Mouse (Mus musculus) neural tube, embryonic 11.5 days (tissue): ENCODE results near the gene Asgr2. TPM values are rescaled to one million over a fixed set of nuclear protein-coding genes. Genes with fewer than 3 reads are reported as not detected.

Experiments
- polyA plus RNA-seq: library from polyadenylated mRNA; unstranded; fragments of >200 nt; fragmentation: Nextera tagmentation; extraction: Ambion mirVana; gene quantifications from 2 replicates; pipeline ENCODE4 v1.2.1, GENCODE M21; 2014

Asgr2 gene
- polyA plus RNA-seq, 1 experiment from 2014 or later: 0.28 TPM

Other genes with a start within 250 kb of the Asgr2 start
- 75.4 and 83.7 TPM in 2 replicates for gene Plscr3, start 246.3 kb upstream of the Asgr2 start, polyA plus RNA-seq
- 0.23 and 0.72 TPM in 2 replicates for gene Tnk1, start 233.9 kb upstream of the Asgr2 start, polyA plus RNA-seq
- gene Tmem95, start 214.6 kb upstream of the Asgr2 start, polyA plus RNA-seq: not detected in 2 replicates
- 3.1 and 3.6 TPM in 2 replicates for gene Kctd11, start 211.2 kb upstream of the Asgr2 start, polyA plus RNA-seq
- gene Acap1, start 197.1 kb upstream of the Asgr2 start, polyA plus RNA-seq: 0.53 and 1.1 TPM in 2 replicates
- 14.4 and 15.1 TPM in 2 replicates for gene 2810408A11Rik, start 191.7 kb upstream of the Asgr2 start, polyA plus RNA-seq
- 14.2 and 18.0 TPM in 2 replicates for gene Neurl4, start 191.6 kb upstream of the Asgr2 start, polyA plus RNA-seq
- gene Gps2, start 178.8 kb upstream of the Asgr2 start, polyA plus RNA-seq: 84.0 and 93.7 TPM in 2 replicates
- 1,905 and 1,926 TPM in 2 replicates for gene Eif5a, start 170.7 kb upstream of the Asgr2 start, polyA plus RNA-seq
- 3.4 and 4.2 TPM in 2 replicates for gene Ybx2, start 156.8 kb upstream of the Asgr2 start, polyA plus RNA-seq
- gene Slc2a4, start 144.5 kb upstream of the Asgr2 start, polyA plus RNA-seq: 11.4 and 11.8 TPM in 2 replicates
- 5.3 and 5.9 TPM in 2 replicates for gene Cldn7, start 127.9 kb upstream of the Asgr2 start, polyA plus RNA-seq
- 21.5 and 23.3 TPM in 2 replicates for gene Ctdnep1, start 111.5 kb upstream of the Asgr2 start, polyA plus RNA-seq
- 149 and 168 TPM in 2 replicates for gene Elp5, start 110.1 kb upstream of the Asgr2 start, polyA plus RNA-seq
- 530 and 552 TPM in 2 replicates for gene Gabarap, start 101.5 kb upstream of the Asgr2 start, polyA plus RNA-seq
- gene Phf23, start 96.9 kb upstream of the Asgr2 start, polyA plus RNA-seq: 54.4 and 57.6 TPM in 2 replicates
- gene Dvl2, start 92.0 kb upstream of the Asgr2 start, polyA plus RNA-seq: 35.8 and 39.0 TPM in 2 replicates
- 49.3 and 54.1 TPM in 2 replicates for gene Acadvl, start 77.2 kb upstream of the Asgr2 start, polyA plus RNA-seq
- gene Dlg4, start 75.7 kb upstream of the Asgr2 start, polyA plus RNA-seq: 14.6 and 15.0 TPM in 2 replicates
- 0.41 TPM in 1 of 2 replicates, not detected in the other for gene Asgr1, start 38.6 kb upstream of the Asgr2 start, polyA plus RNA-seq
- not detected in 2 replicates for gene Mgl2, start 37.7 kb downstream of the Asgr2 start, polyA plus RNA-seq
- 0.38 and 0.39 TPM in 2 replicates for gene Clec10a, start 63.6 kb downstream of the Asgr2 start, polyA plus RNA-seq
- gene Slc16a11, start 120.1 kb downstream of the Asgr2 start, polyA plus RNA-seq: 0.27 and 0.50 TPM in 2 replicates
- 14.3 and 16.9 TPM in 2 replicates for gene Slc16a13, start 128.4 kb downstream of the Asgr2 start, polyA plus RNA-seq
- 6.2 and 7.4 TPM in 2 replicates for gene Bcl6b, start 137.2 kb downstream of the Asgr2 start, polyA plus RNA-seq
- gene 0610010K14Rik, start 145.3 kb downstream of the Asgr2 start, polyA plus RNA-seq: 183 and 204 TPM in 2 replicates
- 10.8 and 11.5 TPM in 2 replicates for gene Gm21988, start 147.2 kb downstream of the Asgr2 start, polyA plus RNA-seq
- 151 and 160 TPM in 2 replicates for gene Rnasek, start 147.2 kb downstream of the Asgr2 start, polyA plus RNA-seq
- gene Alox12, start 162.7 kb downstream of the Asgr2 start, polyA plus RNA-seq: 4.0 and 4.7 TPM in 2 replicates
- gene Alox12e, start 230.0 kb downstream of the Asgr2 start, polyA plus RNA-seq: not detected in 2 replicates